Mouse (Mus musculus) midbrain, embryonic 13.5 days (tissue): ENCODE measurements around the gene Rnf152. TPM values are rescaled to one million over a fixed set of nuclear protein-coding genes. Genes with fewer than 3 reads are reported as not detected.

Experiments
- ATAC-seq: fragments of 200-750 bp; cut with Nextera tagmentation; 2 replicates; pipeline ENCODE4 v1.8.0; 2017; ENCODE audit warnings: mild to moderate bottlenecking, moderate TSS enrichment, moderate library complexity
- H3K27ac ChIP-seq: fragments of 300-500 bp; sonication (generic); 2 replicates; pipeline ENCODE4 v1.5.1; 2015; ENCODE audit warnings: inconsistent platforms, mild to moderate bottlenecking, moderate library complexity
- H3K27me3 ChIP-seq: fragments of 300-500 bp; sonication (generic); 2 replicates; pipeline ENCODE4 v1.6.1; 2015; ENCODE audit warnings: mild to moderate bottlenecking, inconsistent platforms
- H3K36me3 ChIP-seq: fragments of 300-500 bp; sonication (generic); 2 replicates; pipeline ENCODE4 v1.6.1; 2015; ENCODE audit warnings: mild to moderate bottlenecking, inconsistent platforms
- H3K4me1 ChIP-seq: fragments of 300-500 bp; sonication (generic); replicated peaks from 2 replicates; pipeline ENCODE4 v1.6.1; 2015; ENCODE audit warnings: inconsistent platforms
- H3K4me2 ChIP-seq: fragments of 300-500 bp; sonication (generic); replicated peaks from 2 replicates; pipeline ENCODE4 v1.6.1; 2015; ENCODE audit warnings: moderate library complexity, mild to moderate bottlenecking, inconsistent platforms
- H3K4me3 ChIP-seq: fragments of 300-500 bp; sonication (generic); replicated peaks from 2 replicates; pipeline ENCODE4 v1.5.1; 2015; ENCODE audit warnings: mild to moderate bottlenecking, inconsistent platforms
- H3K9ac ChIP-seq: fragments of 300-500 bp; sonication (generic); replicated peaks from 2 replicates; pipeline ENCODE4 v1.6.1; 2015; ENCODE audit warnings: mild to moderate bottlenecking, inconsistent platforms
- H3K9me3 ChIP-seq: fragments of 300-500 bp; sonication (generic); 2 replicates; pipeline ENCODE4 v1.6.1; 2016; ENCODE audit warnings: mild to moderate bottlenecking, inconsistent platforms
- WGBS: fragments of 180-500 bp; shearing (Covaris S2); methylation state at CpG from one replicate; pipeline ENCODE4 v1.1.7; 2015; 5-methylcytosine and 5-hydroxymethylcytosine counted together
- polyA plus RNA-seq: library from polyadenylated mRNA; unstranded; fragments of >200 nt; fragmentation: Nextera tagmentation; extraction: Ambion mirVana; gene quantifications from 2 replicates; pipeline ENCODE4 v1.2.1, GENCODE M21; 2015

The Rnf152 gene
- polyA plus RNA-seq, 1 experiment from 2014 or later = 12.0 TPM

GRCm38 (mm10) chr1:105302164-105302563, 54.3 kb downstream of the Rnf152 start:
- H3K4me3 ChIP-seq = no peak overlapping the region
- H3K27ac ChIP-seq = no peak overlapping the region
- no peak overlapping the region for H3K4me2 ChIP-seq
- ATAC-seq = no peak
- no peaks in the 10 kb centered on the region for H3K27me3 ChIP-seq
- H3K9me3 ChIP-seq = no peaks in the 10 kb centered on the region
- H3K4me1 ChIP-seq = no peaks in the 10 kb centered on the region
- WGBS = 60% methylated on average over 6 of the region's 6 CpGs
- H3K36me3 ChIP-seq = no peaks in the 10 kb centered on the region
- no peak overlapping the region for H3K9ac ChIP-seq

- 0 out of 2 replicates have a peak, but pooled peaks have one; percentile 60 for ATAC-seq
- Histone ChIP-seq H3K4me2 (no peak overlapping the region), H3K9ac (no peak overlapping the region)
Observed at GRCm38 (mm10) chr1:105301764-105302163, 54.7 kb downstream of the Rnf152 start.

GRCm38 (mm10) chr1:105291859-105292258, 64.7 kb downstream of the Rnf152 start:
- Histone ChIP-seq H3K4me2 (no peak overlapping the region), H3K4me1 (no peaks in the 10 kb centered on the region), H3K27me3 (no peaks in the 10 kb centered on the region), H3K36me3 (no peaks in the 10 kb centered on the region), H3K4me3 (no peak overlapping the region), H3K27ac (no peak overlapping the region), H3K9ac (no peak overlapping the region), H3K9me3 (0 out of 2 replicates have a peak, but pooled peaks cover 8% of the 10 kb centered on the region)
- ATAC-seq = no peak
- WGBS = 94% methylated on average over 2 of the region's 2 CpGs

More at GRCm38 (mm10) chr1:105301764-105302163, 54.7 kb downstream of the Rnf152 start:
- no peak overlapping the region for H3K27ac ChIP-seq
- WGBS = 85% methylated on average over 9 of the region's 9 CpGs
- H3K27me3 ChIP-seq = no peaks in the 10 kb centered on the region
- H3K9me3 ChIP-seq = no peaks in the 10 kb centered on the region
- H3K4me3 ChIP-seq = no peak overlapping the region
- H3K36me3 ChIP-seq = no peaks in the 10 kb centered on the region
- H3K4me1 ChIP-seq = no peaks in the 10 kb centered on the region

GRCm38 (mm10) chr1:105287536-105287935, 69.0 kb downstream of the Rnf152 start:
- no peak for ATAC-seq
- WGBS = 83% methylated on average over 4 of the region's 4 CpGs
- no peaks in the 10 kb centered on the region for H3K9me3 ChIP-seq
- H3K9ac ChIP-seq = no peak overlapping the region
- H3K4me3 ChIP-seq = no peak overlapping the region
- H3K27me3 ChIP-seq = no peaks in the 10 kb centered on the region
- peaks cover 9% of the 10 kb centered on the region for H3K36me3 ChIP-seq
- no peak overlapping the region for H3K4me2 ChIP-seq
- H3K4me1 ChIP-seq = no peaks in the 10 kb centered on the region
- H3K27ac ChIP-seq = no peak overlapping the region

- Histone ChIP-seq H3K36me3 (peaks cover 9% of the 10 kb centered on the region), H3K4me3 (no peak overlapping the region)
Observed at GRCm38 (mm10) chr1:105286906-105287305, 69.6 kb downstream of the Rnf152 start.

GRCm38 (mm10) chr1:105285001-105285400, 71.5 kb downstream of the Rnf152 start:
- no peak overlapping the region for H3K4me3 ChIP-seq
- no peak for ATAC-seq
- no peaks in the 10 kb centered on the region for H3K4me1 ChIP-seq
- WGBS = 91% methylated on average over 4 of the region's 4 CpGs
- H3K9ac ChIP-seq = no peak overlapping the region
- H3K9me3 ChIP-seq = no peaks in the 10 kb centered on the region
- H3K36me3 ChIP-seq = peaks cover 9% of the 10 kb centered on the region
- H3K4me2 ChIP-seq = no peak overlapping the region
- no peak overlapping the region for H3K27ac ChIP-seq
- H3K27me3 ChIP-seq = no peaks in the 10 kb centered on the region

More at GRCm38 (mm10) chr1:105286906-105287305, 69.6 kb downstream of the Rnf152 start:
- Histone ChIP-seq H3K9ac (no peak overlapping the region), H3K4me1 (no peaks in the 10 kb centered on the region), H3K27me3 (no peaks in the 10 kb centered on the region), H3K9me3 (no peaks in the 10 kb centered on the region), H3K27ac (no peak overlapping the region), H3K4me2 (no peak overlapping the region)
- 90% methylated on average over 5 of the region's 5 CpGs for WGBS
- no peak for ATAC-seq

GRCm38 (mm10) chr1:105284116-105284515, 72.4 kb downstream of the Rnf152 start:
- 0 out of 2 replicates have a peak, but pooled peaks have one; percentile 34 for ATAC-seq
- WGBS = 75% methylated on average over 8 of the region's 8 CpGs

GRCm38 (mm10) chr1:105281277-105281676, 75.2 kb downstream of the Rnf152 start:
- Histone ChIP-seq H3K36me3 (peaks cover 9% of the 10 kb centered on the region), H3K4me2 (no peak overlapping the region), H3K27me3 (no peaks in the 10 kb centered on the region), H3K9me3 (no peaks in the 10 kb centered on the region), H3K27ac (no peak overlapping the region), H3K4me1 (no peaks in the 10 kb centered on the region), H3K9ac (no peak overlapping the region), H3K4me3 (no peak overlapping the region)
- ATAC-seq = no peak
- 56% methylated on average over 3 of the region's 3 CpGs for WGBS

More at GRCm38 (mm10) chr1:105284116-105284515, 72.4 kb downstream of the Rnf152 start:
- Histone ChIP-seq H3K4me1 (no peaks in the 10 kb centered on the region), H3K4me2 (no peak overlapping the region), H3K27me3 (no peaks in the 10 kb centered on the region), H3K9me3 (no peaks in the 10 kb centered on the region), H3K36me3 (peaks cover 9% of the 10 kb centered on the region), H3K27ac (no peak overlapping the region), H3K4me3 (no peak overlapping the region), H3K9ac (no peak overlapping the region)

GRCm38 (mm10) chr1:105280160-105280559, 76.3 kb downstream of the Rnf152 start:
- H3K4me2 ChIP-seq = no peak overlapping the region
- H3K4me3 ChIP-seq = no peak overlapping the region
- ATAC-seq = no peak
- H3K36me3 ChIP-seq = peaks cover 9% of the 10 kb centered on the region
- 75% methylated on average over 2 of the region's 2 CpGs for WGBS
- H3K4me1 ChIP-seq = no peaks in the 10 kb centered on the region
- no peak overlapping the region for H3K9ac ChIP-seq
- no peaks in the 10 kb centered on the region for H3K27me3 ChIP-seq
- H3K27ac ChIP-seq = no peak overlapping the region
- no peaks in the 10 kb centered on the region for H3K9me3 ChIP-seq

GRCm38 (mm10) chr1:105274500-105275194, 81.9 kb downstream of the Rnf152 start:
- Histone ChIP-seq H3K27ac (no peak overlapping the region), H3K36me3 (no peaks in the 10 kb centered on the region), H3K9ac (no peak overlapping the region), H3K4me2 (no peak overlapping the region), H3K9me3 (no peaks in the 10 kb centered on the region), H3K4me3 (no peak overlapping the region), H3K27me3 (no peaks in the 10 kb centered on the region), H3K4me1 (no peaks in the 10 kb centered on the region)
- 91% methylated on average over 3 of the region's 3 CpGs for WGBS
- peak; percentile 60; the same call in 1 of the 2 replicates for ATAC-seq

GRCm38 (mm10) chr1:105271104-105271503, 85.4 kb downstream of the Rnf152 start:
- ATAC-seq = no peak
- 91% methylated on average over 10 of the region's 10 CpGs for WGBS

GRCm38 (mm10) chr1:105263283-105264033, 93.1 kb downstream of the Rnf152 start:
- H3K9ac ChIP-seq = no peak overlapping the region
- no peaks in the 10 kb centered on the region for H3K27me3 ChIP-seq
- no peaks in the 10 kb centered on the region for H3K36me3 ChIP-seq
- no peak overlapping the region for H3K4me3 ChIP-seq
- no peaks in the 10 kb centered on the region for H3K9me3 ChIP-seq
- 76% methylated on average over 3 of the region's 3 CpGs for WGBS
- H3K4me1 ChIP-seq = no peaks in the 10 kb centered on the region
- ATAC-seq = peak; percentile 63; the same call in 1 of the 2 replicates
- H3K27ac ChIP-seq = no peak overlapping the region
- H3K4me2 ChIP-seq = no peak overlapping the region

More at GRCm38 (mm10) chr1:105271104-105271503, 85.4 kb downstream of the Rnf152 start:
- Histone ChIP-seq H3K27ac (no peak overlapping the region), H3K9ac (no peak overlapping the region), H3K4me1 (no peaks in the 10 kb centered on the region), H3K36me3 (no peaks in the 10 kb centered on the region), H3K9me3 (no peaks in the 10 kb centered on the region), H3K27me3 (no peaks in the 10 kb centered on the region), H3K4me3 (no peak overlapping the region), H3K4me2 (no peak overlapping the region)
